Mouse (Mus musculus) left cerebral cortex, postnatal 36 days (tissue): ENCODE measurements at regions not wholly inside any gene's neighbourhood (a gene's known extent, or its start where the extent isn't known, plus 50 kb on each side); places are given as distances from the start of the nearest gene placed in this dataset.

Source experiments
- DNase-seq, 2 experiments: peaks; one replicate each; pipeline ENCODE4 v3.0.0; 2021 to 2022; ENCODE audit warnings: low spot score in 2 of 2, mixed read lengths in 1 of 2
- intact Hi-C: fragments of 180-260 bp; cut with DNase I; formaldehyde crosslinking; loops from one replicate; pipeline ENCODE4 v1.15.1; 2025

- intact Hi-C loops: no loop called here
These were observed 131.4 kb downstream of the Ackr3 start for GRCm38 (mm10) chr1:90335001-90335747.

GRCm38 (mm10) chr1:90337876-90338316 lies 134.1 kb downstream of the Ackr3 start:
- intact Hi-C loops: no loop called here
- DNase-seq: no peak

More at GRCm38 (mm10) chr1:90335001-90335747, 131.4 kb downstream of the Ackr3 start:
- no peak for DNase-seq

- DNase-seq: no peak
These were observed 138.6 kb downstream of the Ackr3 start for GRCm38 (mm10) chr1:90342346-90342745.

GRCm38 (mm10) chr1:90343492-90343891 lies 139.7 kb downstream of the Ackr3 start:
- no peak for DNase-seq
- intact Hi-C loops: no loop called here

More at GRCm38 (mm10) chr1:90342346-90342745, 138.6 kb downstream of the Ackr3 start:
- intact Hi-C loops: no loop called here

GRCm38 (mm10) chr1:90347032-90347431 lies 143.3 kb downstream of the Ackr3 start:
- no peak for DNase-seq

GRCm38 (mm10) chr1:90349611-90350010 lies 145.8 kb downstream of the Ackr3 start:
- intact Hi-C loops: loop anchor here (10.0 kb wide), 1 partner anchor 235 kb away; no protein-coding TSS in a partner anchor
- no peak for DNase-seq

More at GRCm38 (mm10) chr1:90347032-90347431, 143.3 kb downstream of the Ackr3 start:
- intact Hi-C loops: no loop called here

GRCm38 (mm10) chr1:90353325-90353724 lies 149.5 kb downstream of the Ackr3 start:
- intact Hi-C loops: loop anchor here (10.0 kb wide), 1 partner anchor 231 kb away; no protein-coding TSS in a partner anchor
- DNase-seq: no peak

GRCm38 (mm10) chr1:90356567-90356966 lies 152.8 kb downstream of the Ackr3 start:
- intact Hi-C loops: loop anchor here (5.0 to 10.0 kb wide), 2 partner anchors 79 to 228 kb away; no protein-coding TSS in a partner anchor
- no peak for DNase-seq

GRCm38 (mm10) chr1:90357391-90357790 lies 153.6 kb downstream of the Ackr3 start:
- DNase-seq: no peak
- intact Hi-C loops: loop anchor here (5.0 to 10.0 kb wide), 2 partner anchors 80 to 227 kb away; no protein-coding TSS in a partner anchor

- DNase-seq: no peak
- intact Hi-C loops: loop anchor here (5.0 to 10.0 kb wide), 2 partner anchors 82 to 226 kb away; no protein-coding TSS in a partner anchor
These were observed 155.2 kb downstream of the Ackr3 start for GRCm38 (mm10) chr1:90358971-90359370.

- intact Hi-C loops: loop anchor here (10.0 kb wide), 1 partner anchor 155 kb away; the partner anchor contains the start of gene Ackr3
- no peak for DNase-seq
These were observed 156.3 kb downstream of the Ackr3 start for GRCm38 (mm10) chr1:90360065-90360464.

- intact Hi-C loops: loop anchor here (10.0 kb wide), 1 partner anchor 160 kb away; the partner anchor contains the start of gene Ackr3
- no peak for DNase-seq
These were observed 160.7 kb downstream of the Ackr3 start for GRCm38 (mm10) chr1:90364444-90364843.

GRCm38 (mm10) chr1:90368581-90368980 lies 164.8 kb downstream of the Ackr3 start:
- intact Hi-C loops: loop anchor here (10.0 kb wide), 1 partner anchor 164 kb away; the partner anchor contains the start of gene Ackr3
- no peak for DNase-seq

- no peak for DNase-seq
- intact Hi-C loops: loop anchor here (10.0 kb wide), 1 partner anchor 164 kb away; the partner anchor contains the start of gene Ackr3
These were observed 165.5 kb downstream of the Ackr3 start for GRCm38 (mm10) chr1:90369287-90369686.

- intact Hi-C loops: no loop called here
These were observed 167.0 kb downstream of the Ackr3 start for GRCm38 (mm10) chr1:90370766-90371165.

GRCm38 (mm10) chr1:90373001-90373400 lies 169.2 kb downstream of the Ackr3 start:
- intact Hi-C loops: no loop called here

More at GRCm38 (mm10) chr1:90370766-90371165, 167.0 kb downstream of the Ackr3 start:
- DNase-seq: no peak

GRCm38 (mm10) chr1:90374517-90374916 lies 170.7 kb downstream of the Ackr3 start:
- DNase-seq: no peak
- intact Hi-C loops: no loop called here

More at GRCm38 (mm10) chr1:90373001-90373400, 169.2 kb downstream of the Ackr3 start:
- DNase-seq: no peak

- no peak for DNase-seq
- intact Hi-C loops: no loop called here
These were observed 176.4 kb downstream of the Ackr3 start for GRCm38 (mm10) chr1:90380034-90380705.

- DNase-seq: no peak
These were observed 179.2 kb downstream of the Ackr3 start for GRCm38 (mm10) chr1:90382941-90383470.

GRCm38 (mm10) chr1:90385024-90385423 lies 181.2 kb downstream of the Ackr3 start:
- DNase-seq: no peak
- intact Hi-C loops: no loop called here

More at GRCm38 (mm10) chr1:90382941-90383470, 179.2 kb downstream of the Ackr3 start:
- intact Hi-C loops: no loop called here
